Mouse (Mus musculus) cerebellum, postnatal 25 days (tissue): ENCODE measurements around the gene Spg7.
"Not testable (repeated sequence)": the region's sequence is repeated elsewhere in the genome, so short reads cannot be mapped to it uniquely, and the experiment has no call there.

ENCODE experiments used
- DNase-seq, 2 experiments: peaks; one replicate each; pipeline ENCODE4 v3.0.0; 2021; ENCODE audit warnings: mixed read lengths in 2 of 2

Gene Spg7

DNA sequence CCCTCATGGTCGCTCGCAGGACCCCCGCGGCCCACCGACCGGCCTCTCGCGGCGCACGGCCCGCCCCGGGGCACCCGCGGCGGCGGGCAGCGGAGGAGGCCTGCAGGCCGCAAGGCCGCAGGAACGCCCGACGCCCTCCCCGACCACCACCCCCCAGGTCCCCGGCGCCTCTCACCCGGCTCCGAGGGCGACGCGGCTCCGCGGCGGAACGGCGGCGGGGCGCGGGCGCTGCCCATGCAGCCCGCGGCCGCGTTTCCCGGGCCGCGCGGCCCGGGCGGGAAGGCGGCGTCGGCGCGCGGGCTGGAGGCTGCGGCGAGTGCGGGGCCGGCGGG, 21.0 kb upstream of the Spg7 start:
- DNase-seq, result no peak

GRCm38 (mm10) chr8:123042158-123042973, 20.4 kb upstream of the Spg7 start, which contains the start of gene Ankrd11:
Ankrd11 (minus strand) TSS chr8:123042277.
- peak; percentile 99 to 100 for DNase-seq

GRCm38 (mm10) chr8:123042974-123043625, 19.6 kb upstream of the Spg7 start:
- no peak for DNase-seq

- no peak for DNase-seq
Observed at GRCm38 (mm10) chr8:123043941-123044340, 18.8 kb upstream of the Spg7 start.

GRCm38 (mm10) chr8:123044743-123045425, 17.9 kb upstream of the Spg7 start:
- not testable (repeated sequence) for DNase-seq

DNA sequence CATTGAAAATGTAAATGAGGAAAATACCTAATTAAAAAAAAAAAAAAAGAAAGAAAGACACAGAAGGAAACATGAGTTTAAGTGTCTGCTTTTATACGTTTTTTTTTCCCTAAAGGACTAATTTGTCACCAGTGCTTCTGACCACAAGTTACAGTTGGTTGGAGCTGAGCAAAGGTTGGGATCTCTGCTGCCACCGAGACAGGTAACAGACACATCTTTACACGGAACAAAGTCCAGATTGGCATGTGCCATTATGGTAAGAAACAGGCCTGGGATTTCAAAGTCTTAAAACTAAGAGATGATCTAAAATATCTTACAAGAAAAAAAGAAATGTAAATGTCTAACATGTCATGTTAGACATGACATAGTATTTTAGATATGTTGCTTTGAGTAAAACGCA, 16.0 kb upstream of the Spg7 start:
- no peak for DNase-seq

DNA sequence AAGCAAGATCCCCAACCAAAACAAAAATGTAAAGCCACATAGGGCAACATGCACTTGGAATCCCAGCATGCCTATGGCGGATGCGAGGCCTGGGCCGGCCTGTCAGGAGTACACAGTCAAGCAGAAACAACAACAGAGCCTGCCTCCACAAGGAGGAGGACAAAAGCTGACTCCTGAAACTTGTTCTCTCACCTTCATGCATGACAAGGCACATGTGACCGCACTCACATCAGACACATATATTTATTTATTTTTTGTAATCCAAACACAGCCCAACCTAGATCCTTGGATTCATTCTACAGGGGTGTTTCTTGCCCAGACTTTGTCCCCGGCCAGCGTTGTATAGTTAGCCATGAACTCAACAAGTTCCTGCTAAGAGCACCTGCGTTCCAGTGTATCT, 14.9 kb upstream of the Spg7 start:
- DNase-seq, result no peak

DNA sequence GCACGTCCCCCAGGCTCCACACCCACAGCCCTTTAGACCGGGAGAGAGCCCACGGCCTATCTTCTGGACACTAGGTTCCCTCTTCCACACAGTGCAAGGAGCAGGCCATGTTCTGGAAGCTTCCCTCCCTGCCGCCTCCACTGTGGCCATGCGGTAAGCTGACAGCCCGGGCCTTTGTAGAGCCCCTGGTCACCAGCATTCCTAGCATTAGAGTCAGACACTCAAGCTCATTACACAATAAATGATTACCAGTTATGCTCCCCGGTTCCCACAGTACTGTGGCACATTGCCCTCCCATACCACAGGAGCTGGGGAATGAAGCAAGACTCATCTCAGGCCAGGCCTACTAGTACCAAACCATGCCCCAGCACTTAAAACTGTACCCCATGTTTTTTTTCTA, 14.3 kb upstream of the Spg7 start:
- DNase-seq, result no peak

DNA sequence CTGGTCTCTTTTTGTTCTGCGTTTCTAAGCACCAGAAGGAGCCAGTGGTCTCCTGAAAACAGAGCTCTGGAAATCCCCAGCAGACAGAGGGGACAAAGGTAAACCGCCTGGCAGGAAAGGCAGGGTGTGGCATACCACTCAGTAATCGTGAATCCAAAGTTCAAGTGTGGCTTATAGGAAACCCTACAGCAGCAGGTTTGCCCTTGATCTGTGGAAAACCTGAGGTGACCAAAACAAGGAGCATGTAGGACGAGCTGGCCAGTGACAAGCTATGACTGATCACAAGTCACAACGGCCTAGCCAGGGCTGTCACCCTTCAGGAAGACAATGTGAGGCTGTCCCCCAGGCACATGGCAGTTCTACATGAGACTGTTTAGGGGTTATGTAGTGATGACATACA, 11.3 kb upstream of the Spg7 start:
- no peak for DNase-seq

GRCm38 (mm10) chr8:123064072-123064471, 1.3 kb downstream of the Spg7 start:
- DNase-seq, result no peak

DNA sequence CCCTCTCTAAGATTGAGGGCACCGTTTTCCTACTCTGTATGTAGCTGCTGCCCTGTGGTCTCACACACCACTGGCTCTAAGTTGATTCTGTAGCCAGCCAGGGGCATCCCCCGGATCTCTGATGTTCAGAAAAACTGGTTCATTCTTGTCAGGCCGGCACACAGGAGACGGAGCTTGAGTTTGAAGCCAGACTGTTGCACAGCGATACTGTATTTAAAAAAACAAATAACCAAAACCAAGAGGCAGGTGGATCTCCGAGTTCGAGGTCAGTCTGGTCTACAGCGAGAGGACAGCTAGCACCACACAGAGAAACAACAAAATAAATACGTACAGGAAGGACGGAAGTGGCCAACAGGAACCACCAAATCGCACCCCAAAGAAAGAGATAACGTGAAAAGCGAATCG, 2.1 kb downstream of the Spg7 start:
- DNase-seq, result no peak

- peak; percentile 96 to 98 for DNase-seq
Observed at GRCm38 (mm10) chr8:123065214-123066100, 2.7 kb downstream of the Spg7 start.

- no peak for DNase-seq
Observed at GRCm38 (mm10) chr8:123066101-123066683, 3.5 kb downstream of the Spg7 start.

- peak; percentile 27 to 49 for DNase-seq
Observed at GRCm38 (mm10) chr8:123071176-123071575, 8.4 kb downstream of the Spg7 start.

DNA sequence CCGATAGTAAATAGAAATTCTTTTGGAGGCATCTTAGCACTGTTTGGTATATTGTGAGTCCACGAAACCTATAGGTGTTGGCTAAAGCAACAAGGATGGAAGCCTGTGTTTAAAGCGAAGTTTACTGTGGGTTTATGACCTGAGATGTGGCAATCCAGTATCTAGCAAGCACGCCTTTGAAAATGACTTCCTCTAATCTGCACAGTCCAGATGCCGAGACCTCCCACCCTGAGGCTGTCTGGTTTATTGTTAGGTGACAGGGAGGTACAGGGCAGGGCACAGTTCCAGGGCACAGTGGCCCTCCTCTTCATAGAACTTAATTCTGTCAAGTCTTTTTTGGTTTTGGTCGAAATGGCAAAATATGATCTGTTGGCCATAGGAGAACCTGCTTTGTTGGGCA, 14.5 kb downstream of the Spg7 start:
- no peak for DNase-seq

DNA sequence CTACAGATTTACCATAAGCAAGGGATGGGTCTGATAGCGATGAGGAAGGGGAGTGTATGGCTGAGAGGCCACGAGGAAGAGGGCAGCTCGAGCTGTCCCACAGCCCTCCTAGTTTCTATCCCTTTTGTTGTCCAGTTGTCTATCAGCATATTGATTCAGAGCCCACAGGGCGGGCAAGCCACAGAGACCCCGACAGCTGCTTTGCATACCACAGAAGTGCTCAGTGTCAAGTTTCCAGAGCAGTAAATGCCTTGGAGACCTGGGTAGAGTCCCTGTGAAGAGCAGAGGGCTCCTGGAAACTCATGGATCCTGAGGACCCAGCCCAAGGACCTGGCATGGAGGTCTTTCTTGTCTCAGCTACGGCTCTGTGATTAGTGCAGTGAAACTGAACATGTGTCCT, 20.3 kb downstream of the Spg7 start:
- no peak for DNase-seq

GRCm38 (mm10) chr8:123083610-123084009, 20.9 kb downstream of the Spg7 start:
- DNase-seq, result no peak

DNA sequence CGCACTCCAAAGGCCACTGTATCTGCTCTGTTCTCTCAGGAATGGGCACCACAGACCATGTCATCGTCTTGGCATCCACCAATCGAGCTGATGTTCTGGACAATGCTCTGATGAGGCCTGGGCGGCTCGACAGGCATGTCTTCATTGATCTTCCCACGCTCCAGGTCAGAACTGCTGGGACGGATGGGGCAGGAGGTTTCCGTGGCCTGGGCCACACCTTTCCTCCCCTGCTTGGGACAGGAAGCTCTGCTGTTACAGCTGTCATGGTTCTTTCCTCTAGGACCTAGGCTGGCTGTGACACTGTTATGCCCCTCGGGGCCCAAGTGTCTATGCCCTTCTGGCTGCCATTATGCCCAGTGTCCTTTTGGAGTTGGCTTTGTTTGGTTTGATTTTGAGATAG, 24.5 kb downstream of the Spg7 start:
- no peak for DNase-seq

GRCm38 (mm10) chr8:123097216-123097615, 34.5 kb downstream of the Spg7 start:
- no peak for DNase-seq

GRCm38 (mm10) chr8:123097786-123098584, 35.2 kb downstream of the Spg7 start:
- peak in 1 of 2 experiments; percentile 32 for DNase-seq

DNA sequence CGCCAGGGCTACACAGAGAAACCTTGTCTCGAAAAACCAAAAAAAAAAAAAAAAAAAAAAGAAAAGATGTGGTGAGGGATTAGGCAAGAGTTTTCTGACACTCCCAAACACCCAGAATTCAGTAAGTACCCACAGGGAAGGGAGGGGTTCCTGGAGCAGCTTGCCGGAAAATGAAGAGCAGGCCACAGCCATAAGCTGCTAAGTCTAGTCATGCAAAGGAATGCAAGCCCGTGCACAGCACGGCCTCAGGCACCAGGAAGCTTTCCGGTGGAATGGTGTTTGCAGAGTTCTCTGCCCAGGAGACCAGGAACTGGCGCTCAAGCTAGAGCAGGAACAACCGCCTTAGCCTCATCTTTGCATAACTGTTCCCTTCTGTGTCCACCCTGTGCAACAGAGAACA, 37.5 kb downstream of the Spg7 start:
- no peak for DNase-seq

GRCm38 (mm10) chr8:123101244-123101643, 38.5 kb downstream of the Spg7 start:
- no peak for DNase-seq
